Mouse (Mus musculus) inflammation-experienced regulatory T-cells, adult 6 months (primary cell): ENCODE results near the gene Ptges. TPM values are rescaled to one million over a fixed set of nuclear protein-coding genes. Genes with fewer than 3 reads are reported as not detected.
"Not testable (repeated sequence)": the region's sequence is repeated elsewhere in the genome, so short reads cannot be mapped to it uniquely, and the experiment has no call there.

Experiments
- ATAC-seq: one replicate; pipeline ENCODE4 v1.8.0; 2017
- polyA plus RNA-seq, 3 experiments: library from polyadenylated mRNA; unstranded; fragments of 100-300 nt; shearing (Covaris generic); gene quantifications; one replicate each; pipeline ENCODE4 v1.2.1; 2017

Gene Ptges
- not detected for polyA plus RNA-seq

DNA sequence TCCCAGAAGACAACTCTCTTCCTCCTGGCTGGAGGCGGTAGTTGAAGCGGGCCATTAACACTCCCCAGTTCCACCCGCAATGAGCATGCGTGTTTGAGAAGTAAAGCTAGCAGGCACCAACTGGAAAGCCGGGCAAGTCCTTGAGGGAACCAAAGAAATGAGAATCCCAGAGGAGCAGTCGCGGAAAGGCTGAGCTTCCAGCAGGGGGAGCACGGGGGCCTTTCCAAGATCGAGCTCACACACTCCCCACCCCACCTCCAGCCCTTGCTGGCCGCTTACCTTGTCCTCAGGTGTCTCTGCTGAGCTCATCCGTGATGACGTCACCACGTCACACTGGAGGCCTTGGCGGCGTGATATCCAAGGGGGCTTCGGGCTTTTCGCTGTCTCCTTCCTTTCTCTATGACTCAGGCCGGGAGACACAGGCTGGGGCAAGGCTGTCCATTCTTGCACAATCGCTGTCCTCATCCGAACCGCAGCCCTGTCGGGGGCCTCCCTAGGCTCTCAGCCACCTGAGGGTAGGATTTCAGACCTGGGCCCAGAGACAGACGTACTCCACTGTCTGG lies at the start of gene Ptges:
Gene Ptges, minus strand, starts transcription at position 381 of the 563 bp plus-strand sequence.
- no peak for ATAC-seq

DNA sequence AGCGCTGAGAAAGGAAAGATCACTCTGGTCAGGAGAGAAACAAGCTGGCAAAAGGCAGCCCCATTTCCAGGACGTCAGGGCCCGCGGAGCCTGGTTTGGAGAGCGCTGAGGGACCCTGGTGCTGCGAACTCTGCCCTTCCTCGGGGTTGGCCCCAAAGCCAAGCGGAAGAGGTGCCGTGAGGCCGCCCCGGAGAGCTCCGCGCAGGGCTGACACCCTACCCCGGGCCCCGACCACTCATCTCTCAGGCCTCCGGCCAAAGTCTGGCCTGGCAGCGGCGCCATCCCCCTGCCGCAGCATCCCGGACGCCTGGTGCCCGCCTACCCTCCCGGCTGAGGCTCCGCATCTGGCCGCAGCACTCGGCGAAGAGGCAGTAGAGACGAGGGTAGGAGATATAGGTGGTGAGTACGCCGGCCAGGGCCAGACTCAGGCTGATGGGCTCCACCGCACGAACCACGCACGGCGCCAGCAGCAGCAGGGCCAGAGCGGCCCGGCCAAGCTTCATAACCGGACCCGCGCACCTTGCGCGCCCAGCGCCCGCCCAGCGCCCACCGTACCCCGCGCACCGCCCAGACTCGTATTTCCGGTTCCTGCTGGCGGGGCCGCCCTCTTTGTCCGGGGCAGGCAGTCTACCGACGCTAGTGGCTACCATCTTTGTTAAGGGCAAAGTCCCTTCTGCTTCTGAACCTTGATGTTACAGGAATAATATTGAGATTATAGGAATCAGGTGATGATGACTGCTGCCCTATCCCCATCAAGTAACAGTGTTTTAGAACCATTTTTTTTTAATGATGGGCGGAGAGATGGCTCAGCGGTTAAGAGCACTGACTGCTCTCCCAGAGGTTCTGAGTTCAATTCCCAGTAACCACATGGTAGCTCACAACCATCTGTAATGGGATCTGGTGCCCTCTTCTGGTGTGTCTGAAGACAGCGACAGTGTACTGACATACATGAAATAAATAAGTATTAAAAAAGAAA lies 38.0 kb upstream of the Ptges start, which contains the start of gene Tor1a:
Gene Tor1a, minus strand, starts transcription at position 582 of the 976 bp plus-strand sequence.
- ATAC-seq: peak; percentile 88

GRCm38 (mm10) chr2:30966826-30967225 lies 37.2 kb upstream of the Ptges start:
- no peak for ATAC-seq

DNA sequence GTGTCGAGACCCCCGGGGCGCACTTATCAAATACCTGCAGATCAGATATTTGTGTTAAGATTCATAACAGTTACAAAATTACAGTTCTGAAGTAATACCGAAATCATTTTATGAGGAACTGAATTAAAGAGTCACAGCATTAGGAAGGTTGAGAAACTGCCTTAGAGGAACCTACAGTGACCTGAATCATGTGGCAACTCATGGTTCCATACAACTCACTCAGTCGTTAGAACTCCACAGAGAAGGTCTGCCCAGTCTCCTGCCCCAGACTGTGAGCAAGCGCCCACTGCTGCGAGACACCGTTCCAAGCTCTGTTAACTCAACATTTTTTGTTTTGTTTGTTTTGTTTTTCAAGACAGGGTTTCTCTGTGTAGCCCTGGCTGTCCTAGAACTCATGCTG lies 36.0 kb upstream of the Ptges start:
- no peak for ATAC-seq

GRCm38 (mm10) chr2:30962570-30963254 lies 33.0 kb upstream of the Ptges start:
- no peak for ATAC-seq

GRCm38 (mm10) chr2:30959856-30960255 lies 30.2 kb upstream of the Ptges start:
- no peak for ATAC-seq

- no peak for ATAC-seq
Observed at GRCm38 (mm10) chr2:30958726-30959125, 29.1 kb upstream of the Ptges start.

GRCm38 (mm10) chr2:30957511-30957910 lies 27.8 kb upstream of the Ptges start:
- no peak for ATAC-seq

DNA sequence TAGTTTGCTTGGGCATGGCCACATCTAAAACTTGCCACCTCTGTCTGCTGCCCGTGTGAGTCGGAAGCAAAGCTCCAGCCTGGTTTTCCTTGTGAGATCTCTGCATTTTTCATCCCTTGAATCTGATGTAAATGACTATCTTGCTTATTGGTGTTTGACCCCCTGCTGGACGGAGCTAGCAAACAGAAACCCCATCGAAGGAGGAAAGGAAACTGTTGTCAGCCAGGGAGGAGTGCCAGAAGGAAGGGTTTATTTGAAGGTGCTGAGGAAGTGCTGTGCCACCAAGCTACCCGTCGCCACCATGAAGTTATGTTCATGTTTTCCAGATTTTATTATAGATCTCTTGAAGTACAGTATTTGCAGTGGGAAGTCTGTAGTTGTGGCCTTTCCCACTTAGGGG lies 25.1 kb upstream of the Ptges start:
- ATAC-seq: no peak

- peak; percentile 99 for ATAC-seq
Observed at GRCm38 (mm10) chr2:30952824-30953490, 23.3 kb upstream of the Ptges start, which contains the start of gene Tor1b. Gene Tor1b (plus strand): TSS chr2:30952959.

- no peak for ATAC-seq
Observed at GRCm38 (mm10) chr2:30952457-30952823, 22.8 kb upstream of the Ptges start.

DNA sequence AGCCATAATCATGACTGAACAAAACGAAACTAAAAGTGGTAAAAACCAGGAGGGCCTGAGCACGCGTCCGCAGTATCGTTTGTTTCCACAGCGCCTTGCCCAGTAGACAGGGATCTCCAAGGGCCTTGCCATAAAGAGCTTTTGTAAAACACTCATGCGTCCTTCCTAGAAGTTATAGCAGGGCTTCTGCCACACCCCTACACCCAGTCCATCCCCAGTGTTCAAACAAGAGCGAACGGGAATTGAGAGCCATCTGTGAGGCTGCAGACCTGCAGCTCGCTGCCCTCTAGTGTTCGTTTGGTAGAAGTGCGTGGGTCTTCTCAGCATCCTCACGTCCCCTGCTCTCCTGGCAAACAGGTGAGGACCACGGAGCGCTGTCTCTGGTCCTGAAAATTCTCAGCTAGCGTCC lies 12.9 kb upstream of the Ptges start:
- ATAC-seq: peak; percentile 98

- not testable (repeated sequence) for ATAC-seq
Observed at GRCm38 (mm10) chr2:30942116-30942515, 12.5 kb upstream of the Ptges start.

- ATAC-seq: no peak
Observed at GRCm38 (mm10) chr2:30941586-30941985, 11.9 kb upstream of the Ptges start.

DNA sequence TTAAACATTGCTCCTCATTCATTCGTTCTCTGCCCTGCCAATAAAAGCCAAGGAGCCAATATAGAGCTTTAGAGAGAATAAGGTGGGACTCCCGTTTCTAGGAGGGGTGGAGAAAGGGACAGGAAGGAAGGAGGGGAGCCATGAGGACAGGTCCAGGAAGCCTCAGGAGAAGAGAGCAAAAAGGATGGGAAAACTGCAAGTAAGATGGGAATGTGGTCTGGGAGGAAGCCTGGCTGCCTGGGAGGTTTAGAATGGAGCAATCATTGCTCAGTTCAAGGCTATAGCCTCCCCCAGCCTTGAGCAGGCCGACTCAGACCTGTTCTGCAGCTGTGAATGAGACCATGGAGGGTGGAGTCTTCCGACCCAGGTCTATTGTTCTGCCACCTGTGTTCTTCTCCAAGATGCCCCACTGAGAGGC lies 8.9 kb upstream of the Ptges start:
- no peak for ATAC-seq

DNA sequence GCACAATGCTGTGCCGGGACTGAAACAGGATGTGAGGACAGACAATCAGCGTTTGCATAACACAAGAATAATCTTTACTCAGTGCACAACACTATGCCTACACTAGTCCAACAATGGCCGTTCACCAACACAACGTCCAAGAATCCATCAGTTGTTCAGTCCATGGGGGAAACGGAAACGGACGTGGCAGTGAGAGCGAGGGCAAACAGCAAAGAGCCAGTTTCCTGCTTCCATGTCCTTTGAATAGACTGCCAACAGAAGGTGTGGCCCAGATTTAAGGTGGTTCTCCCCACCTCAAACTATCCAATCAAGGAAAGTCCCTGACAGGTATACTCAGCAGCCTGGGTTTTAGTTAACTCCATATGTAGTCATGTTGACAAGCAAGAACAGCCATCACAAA lies 8.1 kb upstream of the Ptges start:
- no peak for ATAC-seq

- ATAC-seq: no peak
Observed at GRCm38 (mm10) chr2:30936808-30937207, 7.1 kb upstream of the Ptges start.

GRCm38 (mm10) chr2:30933917-30934450 lies 4.3 kb upstream of the Ptges start:
- ATAC-seq: peak; percentile 52

- ATAC-seq: no peak
Observed at GRCm38 (mm10) chr2:30933032-30933431, 3.4 kb upstream of the Ptges start.

GRCm38 (mm10) chr2:30931922-30932321 lies 2.3 kb upstream of the Ptges start:
- no peak for ATAC-seq

DNA sequence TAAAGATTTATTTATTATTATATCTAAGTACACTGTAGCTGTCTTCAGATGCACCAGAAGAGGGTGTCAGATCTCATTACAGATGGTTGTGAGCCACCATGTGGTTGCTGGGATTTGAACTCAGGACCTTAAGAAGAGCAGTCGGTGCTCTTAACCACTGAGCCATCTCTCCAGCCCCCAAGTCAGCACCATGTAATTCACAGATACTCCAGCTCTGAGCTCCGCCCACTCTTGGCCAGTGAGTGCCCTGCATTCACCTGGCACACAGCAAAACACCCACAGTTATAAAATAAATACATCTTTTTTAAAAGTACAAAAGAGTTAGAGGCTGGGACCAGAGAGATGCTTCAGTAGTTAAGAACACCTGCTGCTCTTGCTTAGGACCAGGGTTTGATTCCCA lies 1.2 kb upstream of the Ptges start:
- ATAC-seq: not testable (repeated sequence)

GRCm38 (mm10) chr2:30928893-30929482 lies 675 bp downstream of the Ptges start:
- no peak for ATAC-seq
